Mouse (Mus musculus) left cerebral cortex, adult 2 months (tissue): ENCODE measurements around the gene Slbp. TPM values are rescaled to one million over a fixed set of nuclear protein-coding genes. Genes with fewer than 3 reads are reported as not detected.

ENCODE experiments used
- DNase-seq, 2 experiments: peaks; one replicate each; pipeline ENCODE4 v3.0.0; 2021 to 2022; ENCODE audit warnings: low spot score in 2 of 2, mixed read lengths in 1 of 2; ENCODE audit errors: extremely low spot score in 1 of 2
- H3K27ac ChIP-seq: fragments of 200-600 bp; 2 replicates; pipeline ENCODE4 v1.8.1; 2022
- H3K4me3 ChIP-seq: fragments of 200-600 bp; 2 replicates; pipeline ENCODE4 v1.8.1; 2022
- CTCF ChIP-seq: fragments of 200-600 bp; IDR thresholded peaks from 2 replicates; pipeline ENCODE4 v1.8.1; 2022; ENCODE audit warnings: antibody characterized with exemption, mild to moderate bottlenecking, moderate library complexity
- intact Hi-C: fragments of 180-260 bp; cut with DNase I; formaldehyde crosslinking; loops from one replicate; pipeline ENCODE4 v1.15.1; 2025
- total RNA-seq, 2 experiments: library from RNA; stranded (reverse); gene quantifications; 2 replicates each; pipeline ENCODE4 v1.2.3; 2021

Gene Slbp
- total RNA-seq, 2 experiments from 2014 or later = 24.4 to 25.7 TPM

- Histone ChIP-seq H3K27ac (peak overlapping the region; percentile 99), H3K4me3 (peak overlapping the region; percentile 64)
- no peak for DNase-seq
- no peak; the same call in none of the 2 replicates for TF ChIP-seq CTCF
- intact Hi-C loops = loop anchor here (10.0 kb wide), 1 partner anchor 377 kb away; the partner anchor contains the start of gene Ctbp1
Measured at GRCm38 (mm10) chr5:33651541-33651920, 843 bp downstream of the Slbp start.

DNA sequence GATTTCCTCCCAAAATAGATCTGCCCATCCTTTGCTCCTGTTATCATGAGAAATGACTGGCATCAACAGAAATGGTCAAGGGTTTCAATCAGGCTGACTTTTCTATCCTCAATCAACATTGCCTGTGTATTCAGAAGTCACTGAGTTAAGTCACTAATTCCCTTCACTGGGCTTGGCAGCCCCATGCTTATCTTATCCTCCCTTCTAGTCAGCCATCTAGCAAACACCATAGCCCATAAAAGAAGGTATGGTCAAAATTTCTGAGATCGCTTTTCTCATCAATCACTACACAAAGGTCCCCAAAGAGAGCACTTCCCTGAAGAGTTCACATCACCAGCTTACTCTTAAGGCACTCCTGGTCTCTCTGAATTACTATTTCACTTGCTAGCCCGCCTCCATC, 1.4 kb downstream of the Slbp start:
- no peak for TF ChIP-seq CTCF
- intact Hi-C loops = loop anchor here (10.0 kb wide), 1 partner anchor 376 kb away; the partner anchor contains the start of gene Ctbp1
- no peak overlapping the region; the same call in 1 of the 2 replicates for H3K27ac ChIP-seq
- H3K4me3 ChIP-seq = peak overlapping the region; percentile 64
- no peak for DNase-seq

GRCm38 (mm10) chr5:33640652-33641051, 11.7 kb downstream of the Slbp start:
- intact Hi-C loops = no loop called here
- no peak overlapping the region for H3K27ac ChIP-seq
- peak; percentile 33 to 36 for DNase-seq
- H3K4me3 ChIP-seq = no peak overlapping the region
- peak; percentile 88 for TF ChIP-seq CTCF

DNA sequence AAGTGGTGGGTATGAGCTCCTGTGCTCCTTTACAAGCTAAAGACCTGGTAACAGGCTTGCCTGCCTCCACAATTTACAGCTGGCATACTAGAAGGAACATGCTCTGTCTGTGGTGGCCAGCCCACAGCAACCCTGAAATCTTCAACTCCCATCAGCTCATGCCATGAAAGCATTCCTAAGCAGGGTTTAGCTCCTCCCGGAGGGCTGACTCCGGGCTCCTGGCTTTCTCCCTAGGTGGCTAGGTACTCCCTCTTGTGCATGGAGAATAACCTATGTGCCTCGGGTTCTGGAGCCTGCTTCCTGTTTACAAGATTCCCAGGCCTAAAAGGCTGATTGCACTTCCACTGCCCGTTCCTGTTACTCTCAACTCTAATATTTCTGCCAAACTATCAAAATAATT, 13.5 kb downstream of the Slbp start:
- intact Hi-C loops = no loop called here
- no peak overlapping the region for H3K4me3 ChIP-seq
- DNase-seq = no peak
- TF ChIP-seq CTCF = no peak
- H3K27ac ChIP-seq = peak overlapping the region; percentile 19; the same call in 1 of the 2 replicates

DNA sequence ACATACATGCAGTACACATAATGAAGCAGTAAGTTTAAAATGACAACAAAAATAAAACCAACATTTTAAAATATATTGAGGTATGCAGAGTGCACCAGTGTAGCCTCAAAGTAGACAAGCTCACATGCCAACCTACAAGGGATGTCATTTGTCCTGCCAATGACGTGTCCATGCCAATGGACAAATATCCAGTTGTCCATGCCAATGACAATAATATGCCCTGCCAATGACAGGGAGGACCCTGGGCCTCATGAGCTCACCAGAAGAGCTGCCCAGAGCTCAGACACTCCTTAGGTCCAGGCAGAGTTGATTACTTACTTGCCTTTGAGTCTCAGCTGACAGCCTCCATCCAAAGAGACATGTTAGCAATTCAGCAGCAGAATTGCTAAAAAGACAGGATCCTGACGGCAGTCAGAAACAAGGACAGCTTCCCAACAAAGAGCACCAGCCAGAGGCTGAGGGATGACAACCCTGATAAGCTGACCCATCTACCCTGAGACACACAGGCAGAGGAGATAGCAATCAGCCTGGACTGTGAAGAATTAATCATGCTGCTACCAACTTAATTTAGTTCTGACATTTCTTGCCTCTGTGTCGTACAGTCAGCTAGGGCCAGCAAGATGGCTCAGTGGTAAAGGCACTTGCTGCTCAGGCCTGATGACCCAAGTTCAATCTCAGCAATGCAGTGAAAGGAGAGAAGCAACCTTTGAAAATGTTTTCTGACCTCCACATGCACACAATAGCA, 14.6 kb downstream of the Slbp start:
- intact Hi-C loops = no loop called here
- no peak overlapping the region for H3K4me3 ChIP-seq
- DNase-seq = no peak
- TF ChIP-seq CTCF = no peak
- no peak overlapping the region for H3K27ac ChIP-seq

GRCm38 (mm10) chr5:33635361-33635760, 17.0 kb downstream of the Slbp start:
- intact Hi-C loops = no loop called here
- TF ChIP-seq CTCF = no peak
- no peak for DNase-seq

DNA sequence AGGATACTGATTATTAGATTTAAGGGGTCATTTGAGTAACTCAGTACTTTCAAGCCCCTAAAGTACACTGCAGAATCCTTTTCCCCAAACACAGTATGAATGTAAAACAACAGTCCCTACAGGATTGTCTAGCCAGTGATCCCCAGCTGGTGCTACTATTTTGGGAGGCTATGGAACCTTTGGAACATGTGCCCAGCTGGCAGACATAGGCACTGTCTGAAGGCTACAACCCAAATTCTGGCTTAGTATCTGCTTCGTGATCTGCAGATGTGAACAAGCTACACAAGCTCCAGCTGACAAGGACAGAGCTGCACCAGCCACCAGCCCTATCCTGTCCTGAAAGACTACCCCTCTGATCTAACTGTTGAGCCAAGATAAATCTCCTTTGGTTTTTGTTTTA, 19.8 kb downstream of the Slbp start:
- no peak for DNase-seq
- TF ChIP-seq CTCF = no peak
- intact Hi-C loops = no loop called here
- H3K4me3 ChIP-seq = no peak overlapping the region
- no peak overlapping the region for H3K27ac ChIP-seq

More at GRCm38 (mm10) chr5:33635361-33635760, 17.0 kb downstream of the Slbp start:
- H3K27ac ChIP-seq = no peak overlapping the region
- H3K4me3 ChIP-seq = no peak overlapping the region

DNA sequence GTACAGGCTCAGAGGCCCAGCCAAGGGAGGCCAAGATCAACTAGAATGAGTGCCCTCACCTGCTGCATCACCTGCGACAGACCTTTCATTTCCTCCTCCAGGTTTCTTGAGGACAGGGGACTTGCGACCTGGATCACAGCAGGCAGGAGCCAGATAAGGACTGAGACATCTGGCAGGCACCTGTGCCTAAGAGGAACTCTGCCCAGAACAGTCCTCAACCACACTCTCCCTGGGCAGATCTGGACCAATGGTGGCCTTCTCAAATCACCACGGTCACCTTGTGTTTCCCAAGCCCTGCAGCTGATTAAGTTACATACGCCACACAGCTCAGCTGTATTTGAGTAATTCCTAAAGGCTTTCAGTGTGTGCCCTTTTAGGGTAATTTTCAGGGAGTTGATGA, 21.8 kb downstream of the Slbp start:
- no peak for TF ChIP-seq CTCF
- peak overlapping the region; percentile 92; the same call in 1 of the 2 replicates for H3K4me3 ChIP-seq
- intact Hi-C loops = no loop called here
- peak overlapping the region; percentile 81; the same call in 1 of the 2 replicates for H3K27ac ChIP-seq
- no peak for DNase-seq

- DNase-seq = peak in 1 of 2 experiments; percentile 36
- intact Hi-C loops = no loop called here
- TF ChIP-seq CTCF = no peak
- Histone ChIP-seq H3K27ac (peak overlapping the region; percentile 81), H3K4me3 (peak overlapping the region; percentile 92)
Measured at GRCm38 (mm10) chr5:33630061-33630460, 22.3 kb downstream of the Slbp start.

GRCm38 (mm10) chr5:33629301-33629987, 22.9 kb downstream of the Slbp start, which contains the start of the genes Fam53a and Gm9903:
TSS of gene Fam53a (minus strand) at chr5:33629635.
TSS of gene Gm9903 (plus strand) at chr5:33629925.
- peak; percentile 100 for DNase-seq
- intact Hi-C loops = loop anchor here (1.0 kb wide), 1 partner anchor 12 kb away; no protein-coding TSS in a partner anchor
- H3K27ac ChIP-seq = peak within 1 kb of the TSS; percentile 85
- TF ChIP-seq CTCF = peak; percentile 24
- peak within 1 kb of the TSS; percentile 92 for H3K4me3 ChIP-seq

GRCm38 (mm10) chr5:33628820-33629300, 23.5 kb downstream of the Slbp start:
- DNase-seq = no peak
- TF ChIP-seq CTCF = no peak
- intact Hi-C loops = loop anchor here (1.0 kb wide), 1 partner anchor 12 kb away; no protein-coding TSS in a partner anchor
- H3K4me3 ChIP-seq = peak overlapping the region; percentile 92
- peak overlapping the region; percentile 85 for H3K27ac ChIP-seq

GRCm38 (mm10) chr5:33627968-33628367, 24.4 kb downstream of the Slbp start:
- TF ChIP-seq CTCF = no peak
- Histone ChIP-seq H3K4me3 (peak overlapping the region; percentile 92; the same call in 1 of the 2 replicates), H3K27ac (no peak overlapping the region)
- intact Hi-C loops = no loop called here
- DNase-seq = no peak
